Mouse (Mus musculus) lung, embryonic 14.5 days (tissue): ENCODE measurements around the gene Rrp9. TPM values are rescaled to one million over a fixed set of nuclear protein-coding genes. Genes with fewer than 3 reads are reported as not detected.

ENCODE experiments used
- ATAC-seq: fragments of 200-750 bp; cut with Nextera tagmentation; 2 replicates; pipeline ENCODE4 v1.8.0; 2017; ENCODE audit warnings: mild to moderate bottlenecking, moderate TSS enrichment, moderate library complexity; ENCODE audit not compliant: insufficient read depth
- DNase-seq: peaks from one replicate; pipeline ENCODE4 v3.0.0-alpha.2; 2015
- H3K27ac ChIP-seq: fragments of 300-500 bp; sonication (generic); 2 replicates; pipeline ENCODE4 v1.5.1; 2014; ENCODE audit warnings: low read depth, mild to moderate bottlenecking, moderate library complexity
- H3K27me3 ChIP-seq: fragments of 300-500 bp; sonication (generic); 2 replicates; pipeline ENCODE4 v1.6.1; 2014; ENCODE audit warnings: low read length, control low read depth; ENCODE audit not compliant: insufficient read depth
- H3K36me3 ChIP-seq: fragments of 300-500 bp; sonication (generic); 2 replicates; pipeline ENCODE4 v1.6.1; 2014; ENCODE audit warnings: control low read depth; ENCODE audit not compliant: insufficient read depth
- H3K4me1 ChIP-seq: fragments of 300-500 bp; sonication (generic); 2 replicates; pipeline ENCODE4 v1.6.1; 2014; ENCODE audit warnings: antibody characterized with exemption, control low read depth; ENCODE audit not compliant: insufficient read depth
- H3K4me2 ChIP-seq: fragments of 300-500 bp; sonication (generic); 2 replicates; pipeline ENCODE4 v1.6.1; 2014; ENCODE audit warnings: mild to moderate bottlenecking
- H3K4me3 ChIP-seq: fragments of 300-500 bp; sonication (generic); 2 replicates; pipeline ENCODE4 v1.5.1; 2014; ENCODE audit warnings: low read depth, low read length
- H3K9ac ChIP-seq: fragments of 300-500 bp; sonication (generic); 2 replicates; pipeline ENCODE4 v1.6.1; 2014
- H3K9me3 ChIP-seq: fragments of 300-500 bp; sonication (generic); 2 replicates; pipeline ENCODE4 v1.6.1; 2016; ENCODE audit warnings: low read depth, low read length, control low read depth
- CTCF ChIP-seq: IDR thresholded peaks from 2 replicates; pipeline ENCODE4 v1.5.1; 2016; ENCODE audit warnings: antibody characterized with exemption, low read depth
- WGBS: fragments of 180-500 bp; shearing (Covaris S2); extraction: QIAGEN DNeasy Blood & Tissue Kit; methylation state at CpG from one replicate; pipeline ENCODE4 v1.1.7; 2014; 5-methylcytosine and 5-hydroxymethylcytosine counted together
- polyA plus RNA-seq: library from polyadenylated mRNA; unstranded; fragments of >200 nt; fragmentation: Nextera tagmentation; extraction: Ambion mirVana; gene quantifications from 2 replicates; pipeline ENCODE4 v1.2.1, GENCODE M21; 2014

The Rrp9 gene
- polyA plus RNA-seq, 1 experiment from 2014 or later = 52.7 TPM

DNA sequence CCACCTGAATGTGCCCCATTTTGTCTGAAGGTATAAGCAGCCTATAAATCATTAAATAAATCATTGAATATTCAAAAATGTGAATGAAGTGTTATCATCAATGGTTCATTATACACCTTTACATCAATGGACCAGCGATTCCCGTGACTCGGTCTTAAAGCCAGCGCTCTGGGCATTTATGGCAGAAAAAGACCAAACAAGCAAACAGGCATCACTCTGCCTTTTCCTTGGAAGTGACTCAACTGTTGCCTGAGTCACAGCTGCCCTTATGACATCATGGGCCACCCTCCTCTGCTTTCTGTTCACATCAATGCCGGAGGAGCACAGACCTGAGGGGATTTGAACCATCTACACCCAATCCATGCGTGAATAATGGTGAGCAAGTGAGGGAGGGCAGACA is 23.9 kb downstream of the Rrp9 start, which contains the start of gene Iqcf1:
Iqcf1 (plus strand) TSS at position 301 of the 400 bp plus-strand sequence.
- H3K4me1 ChIP-seq = no peaks in the 10 kb centered on the region
- no peaks in the 10 kb centered on the region for H3K9me3 ChIP-seq
- no peak within 1 kb of the TSS for H3K27ac ChIP-seq
- H3K4me3 ChIP-seq = no peak within 1 kb of the TSS
- no peaks in the 10 kb centered on the region for H3K27me3 ChIP-seq
- no peak within 1 kb of the TSS for H3K4me2 ChIP-seq
- no peaks in the 10 kb centered on the region for H3K36me3 ChIP-seq
- TF ChIP-seq CTCF = no peak
- WGBS = 94% methylated on average over 6 of the region's 6 CpGs
- no peak for DNase-seq
- ATAC-seq = no peak
- H3K9ac ChIP-seq = no peak within 1 kb of the TSS

DNA sequence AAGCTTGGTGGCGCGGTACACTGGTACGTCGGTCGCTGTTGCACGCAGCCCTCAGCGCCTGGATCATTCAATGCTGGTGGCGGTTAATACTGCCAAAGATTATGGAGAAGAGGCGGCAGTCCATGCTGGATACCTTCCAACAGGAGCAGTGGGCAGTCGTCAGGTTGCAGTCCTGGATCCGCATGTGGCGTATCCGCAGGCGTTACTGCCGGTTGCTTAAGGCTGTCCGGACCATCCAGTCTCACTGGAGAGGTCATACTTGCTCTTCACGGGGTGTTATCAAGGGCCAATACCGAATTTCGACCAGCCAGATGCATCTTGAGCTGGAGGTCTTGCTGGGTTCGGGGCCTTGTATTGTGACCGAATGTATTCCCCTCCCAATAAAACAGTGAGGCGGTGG is 26.1 kb downstream of the Rrp9 start:
- Histone ChIP-seq H3K27ac (no peak overlapping the region), H3K4me3 (no peak overlapping the region), H3K4me2 (no peak overlapping the region), H3K27me3 (no peaks in the 10 kb centered on the region), H3K9me3 (no peaks in the 10 kb centered on the region), H3K9ac (no peak overlapping the region), H3K36me3 (no peaks in the 10 kb centered on the region), H3K4me1 (no peaks in the 10 kb centered on the region)
- 83% methylated on average over 22 of the region's 22 CpGs for WGBS
- no peak for TF ChIP-seq CTCF
- DNase-seq (no peak), ATAC-seq (no peak)

DNA sequence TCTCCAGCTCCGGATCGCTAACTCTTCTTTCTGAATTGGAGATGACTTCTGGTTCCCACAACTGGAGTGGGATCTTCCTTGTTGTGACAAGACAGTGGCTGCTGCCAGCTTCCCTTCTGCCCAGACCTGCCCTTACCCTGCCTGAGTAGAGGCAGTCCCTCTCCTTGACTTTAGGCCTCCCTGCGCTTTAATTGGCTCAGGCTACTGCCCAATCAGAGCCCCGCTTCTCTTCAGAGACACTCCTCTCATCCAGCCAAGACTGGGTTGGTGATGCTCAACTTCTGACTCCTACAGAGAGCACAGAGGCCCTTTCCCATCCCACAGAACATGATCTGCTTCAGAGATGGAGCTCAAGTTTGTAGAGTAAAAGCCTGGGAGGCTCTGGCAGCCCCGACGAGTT is 28.5 kb downstream of the Rrp9 start:
- WGBS = 60% methylated on average over 6 of the region's 6 CpGs
- Histone ChIP-seq H3K4me1 (no peaks in the 10 kb centered on the region), H3K27ac (no peak overlapping the region), H3K36me3 (no peaks in the 10 kb centered on the region), H3K9me3 (no peaks in the 10 kb centered on the region), H3K4me3 (no peak overlapping the region), H3K4me2 (no peak overlapping the region), H3K9ac (no peak overlapping the region), H3K27me3 (no peaks in the 10 kb centered on the region)
- no peak for TF ChIP-seq CTCF
- ATAC-seq = no peak
- no peak for DNase-seq

DNA sequence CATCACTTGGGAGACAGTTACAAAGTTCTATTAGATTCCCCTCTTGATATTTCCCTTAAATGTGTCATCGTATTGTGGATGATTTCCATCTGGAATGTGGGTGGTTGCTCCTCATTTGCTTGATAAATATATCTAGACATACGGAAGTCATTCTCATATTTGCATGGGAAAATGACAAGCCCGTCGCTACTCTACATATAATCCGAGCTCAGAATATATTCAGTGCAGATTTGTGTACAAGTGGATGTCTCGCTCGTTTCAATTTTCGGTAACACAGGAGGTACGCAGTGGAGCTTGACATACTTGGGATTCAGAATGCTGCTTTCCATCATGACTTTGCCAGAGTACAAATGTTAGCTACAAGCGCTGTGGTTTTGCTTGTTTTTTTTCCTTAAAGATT is 33.6 kb downstream of the Rrp9 start:
- Histone ChIP-seq H3K27me3 (no peaks in the 10 kb centered on the region), H3K4me2 (no peak overlapping the region), H3K4me1 (no peaks in the 10 kb centered on the region), H3K9me3 (no peaks in the 10 kb centered on the region), H3K27ac (no peak overlapping the region), H3K36me3 (no peaks in the 10 kb centered on the region), H3K4me3 (no peak overlapping the region), H3K9ac (no peak overlapping the region)
- whole genome bisulfite sequencing = 83% methylated on average over 10 of the region's 10 CpGs
- DNase-seq (no peak), ATAC-seq (no peak)
- no peak for TF ChIP-seq CTCF

DNA sequence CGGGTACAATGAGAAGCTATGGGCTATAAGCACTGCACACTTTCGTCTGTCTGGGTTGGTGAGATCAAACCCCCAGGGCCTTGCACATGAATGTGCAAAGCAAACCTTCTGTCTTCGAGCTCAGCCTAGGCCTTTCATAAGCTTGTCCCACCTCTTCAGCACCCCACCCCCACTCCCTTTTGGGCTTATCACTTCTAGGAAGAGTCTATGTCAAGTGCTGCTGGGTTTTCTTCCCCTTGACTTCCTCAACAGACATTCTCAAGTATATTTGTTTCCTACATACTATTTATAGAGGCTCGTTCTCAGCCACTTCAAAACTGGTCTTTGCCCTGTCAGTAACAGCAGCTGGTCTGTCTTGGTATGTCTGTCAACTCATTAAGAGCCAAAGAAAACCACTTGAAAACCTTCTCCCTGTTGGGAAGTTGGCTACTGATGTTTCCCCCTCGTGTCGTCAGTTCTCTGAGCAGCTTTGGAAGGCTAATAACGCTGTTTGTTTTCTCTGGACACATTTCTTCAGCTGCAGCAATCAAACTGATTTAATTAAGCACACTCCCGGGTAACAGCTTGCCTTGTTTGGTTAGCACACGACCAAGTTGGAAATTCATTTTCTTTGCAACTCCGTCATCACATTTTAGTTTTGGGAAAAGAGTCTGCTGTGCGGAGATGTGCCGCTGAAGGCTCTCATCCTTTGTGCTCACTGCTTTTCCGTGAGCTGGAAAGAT is 37.1 kb downstream of the Rrp9 start:
- H3K9ac ChIP-seq = no peak overlapping the region
- no peaks in the 10 kb centered on the region for H3K4me1 ChIP-seq
- H3K4me2 ChIP-seq = no peak overlapping the region
- H3K9me3 ChIP-seq = no peaks in the 10 kb centered on the region
- no peaks in the 10 kb centered on the region for H3K27me3 ChIP-seq
- H3K36me3 ChIP-seq = no peaks in the 10 kb centered on the region
- no peak for TF ChIP-seq CTCF
- WGBS = 37% methylated on average over 13 of the region's 13 CpGs
- peak; percentile 56 for DNase-seq
- peak; percentile 58 for ATAC-seq
- no peak overlapping the region for H3K27ac ChIP-seq
- H3K4me3 ChIP-seq = no peak overlapping the region

DNA sequence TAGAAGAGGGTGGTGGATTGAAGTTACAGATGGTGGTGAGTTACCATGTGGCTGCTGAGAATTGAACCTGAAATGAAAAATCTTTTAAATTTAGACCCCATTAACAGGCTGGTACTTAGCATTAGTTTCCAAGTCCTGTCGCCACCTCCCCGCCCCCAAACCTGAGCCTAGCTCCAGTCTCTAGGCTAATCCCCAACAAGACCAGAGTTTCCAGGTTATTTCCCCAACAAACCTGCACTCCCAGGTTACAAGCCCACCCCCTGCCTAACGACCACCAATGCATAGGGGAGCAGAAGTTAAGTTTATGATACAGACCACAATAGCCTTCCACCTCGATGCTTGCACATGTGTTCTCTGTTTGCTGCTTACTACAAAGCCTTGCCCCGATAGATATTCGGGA is 37.8 kb downstream of the Rrp9 start:
- no peaks in the 10 kb centered on the region for H3K4me1 ChIP-seq
- H3K27me3 ChIP-seq = no peaks in the 10 kb centered on the region
- 77% methylated on average over 6 of the region's 6 CpGs for WGBS
- no peaks in the 10 kb centered on the region for H3K9me3 ChIP-seq
- no peak for DNase-seq
- ATAC-seq = no peak
- H3K36me3 ChIP-seq = no peaks in the 10 kb centered on the region
- H3K4me3 ChIP-seq = no peak overlapping the region
- no peak overlapping the region for H3K9ac ChIP-seq
- no peak for TF ChIP-seq CTCF
- no peak overlapping the region for H3K4me2 ChIP-seq
- no peak overlapping the region for H3K27ac ChIP-seq

DNA sequence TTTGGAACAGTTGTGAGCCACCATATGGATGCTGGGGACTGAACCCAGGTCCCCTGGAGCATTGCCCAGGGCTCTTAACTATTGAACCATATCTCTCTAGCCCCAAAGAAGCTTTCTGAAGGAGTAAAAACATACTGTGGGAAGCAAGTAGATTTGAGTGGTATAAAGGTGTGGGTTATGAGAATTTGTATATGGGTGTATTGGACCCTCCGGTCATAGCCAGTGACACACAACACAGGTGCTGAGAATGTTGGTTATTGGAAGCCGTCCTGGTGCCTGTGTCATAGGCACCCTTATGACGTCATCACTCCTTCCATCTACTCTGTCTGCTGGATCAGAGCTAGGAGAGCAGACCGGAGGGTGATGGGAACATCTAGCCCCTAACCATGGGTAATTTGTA is 38.5 kb downstream of the Rrp9 start, which contains the start of gene Iqcf5:
Iqcf5 (plus strand) TSS at position 301 of the 400 bp plus-strand sequence.
- DNase-seq = no peak
- no peak within 1 kb of the TSS for H3K9ac ChIP-seq
- H3K27ac ChIP-seq = no peak within 1 kb of the TSS
- H3K4me3 ChIP-seq = no peak within 1 kb of the TSS
- TF ChIP-seq CTCF = no peak
- H3K36me3 ChIP-seq = no peaks in the 10 kb centered on the region
- WGBS = 86% methylated on average over 4 of the region's 4 CpGs
- H3K4me1 ChIP-seq = no peaks in the 10 kb centered on the region
- no peak for ATAC-seq
- no peaks in the 10 kb centered on the region for H3K9me3 ChIP-seq
- H3K27me3 ChIP-seq = no peaks in the 10 kb centered on the region
- H3K4me2 ChIP-seq = no peak within 1 kb of the TSS
